Mouse (Mus musculus): ENCODE measurements around the gene Coq10b.
"Not testable (repeated sequence)": the region's sequence is repeated elsewhere in the genome, so short reads cannot be mapped to it uniquely, and the experiment has no call there.

Coq10b gene

DNA sequence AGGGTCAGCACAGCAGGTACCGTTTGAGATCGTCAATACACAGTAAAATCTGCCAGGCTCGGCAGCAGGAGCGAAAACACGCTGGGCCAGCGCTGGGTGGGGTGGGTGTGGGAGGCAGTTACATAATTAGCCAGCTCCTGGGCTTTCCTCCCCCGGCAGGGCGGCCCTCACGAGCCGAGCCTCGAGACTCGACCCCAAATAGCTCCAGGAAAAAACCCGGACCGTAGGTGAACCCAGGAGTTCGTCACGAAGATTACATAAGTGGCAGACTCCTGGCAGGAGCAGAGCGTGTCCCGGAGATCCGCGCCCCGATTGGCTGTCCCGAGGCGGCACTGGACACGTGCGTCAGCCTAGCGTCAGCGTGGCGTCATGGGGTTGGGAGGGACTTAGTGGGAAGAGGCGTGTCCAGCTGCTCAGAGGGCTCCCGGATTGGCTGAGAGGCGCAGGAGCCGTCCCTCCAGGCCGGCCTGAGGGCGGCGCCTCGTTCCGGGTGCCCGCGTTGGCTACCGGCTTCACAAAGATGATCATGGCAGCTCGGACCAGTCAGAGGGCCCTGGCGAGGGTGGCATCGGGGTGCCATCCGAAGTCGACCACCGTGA lies at the start of gene Coq10b:
Gene Coq10b, plus strand, starts transcription at position 416 of the 599 bp plus-strand sequence.
- DNase-seq = peak; percentile 99

DNA sequence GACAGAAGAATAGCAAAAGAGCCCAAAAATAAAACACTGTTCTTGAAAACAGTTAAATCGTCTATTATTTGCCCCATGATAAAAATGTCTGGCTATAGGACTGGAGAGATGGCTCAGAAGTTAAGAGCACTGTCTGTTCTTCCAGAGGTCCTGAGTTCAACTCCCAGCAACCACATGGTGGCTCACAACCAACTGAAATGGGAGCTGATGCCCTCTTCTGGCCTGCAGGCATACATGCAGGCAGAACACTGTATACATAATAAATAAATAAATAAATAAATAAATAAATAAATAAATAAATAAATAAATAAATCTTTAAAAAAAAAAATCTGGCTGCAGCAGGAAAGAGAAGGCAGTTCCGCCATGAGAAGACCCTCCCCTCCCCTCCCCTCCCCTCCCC lies 44.3 kb upstream of the Coq10b start:
- not testable (repeated sequence) for DNase-seq

DNA sequence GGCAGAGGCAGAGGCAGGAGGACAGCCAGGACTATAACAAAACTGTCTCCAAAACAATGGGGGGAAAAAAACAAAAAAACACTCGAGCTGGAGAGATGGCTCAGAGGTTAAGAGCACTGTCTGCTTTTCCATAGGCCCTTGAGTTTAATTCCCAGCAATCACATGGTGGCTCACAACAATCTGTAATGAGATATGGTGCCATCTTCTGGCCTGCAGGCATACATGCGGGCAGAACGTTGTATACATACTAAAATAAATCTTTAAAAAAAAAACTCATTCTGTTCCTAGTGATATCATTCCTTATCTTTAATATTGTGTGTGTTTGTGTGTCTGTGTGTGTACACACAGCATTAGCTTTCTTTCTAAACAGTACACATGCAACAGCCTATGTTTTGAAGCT lies 40.1 kb upstream of the Coq10b start:
- DNase-seq = no peak

DNA sequence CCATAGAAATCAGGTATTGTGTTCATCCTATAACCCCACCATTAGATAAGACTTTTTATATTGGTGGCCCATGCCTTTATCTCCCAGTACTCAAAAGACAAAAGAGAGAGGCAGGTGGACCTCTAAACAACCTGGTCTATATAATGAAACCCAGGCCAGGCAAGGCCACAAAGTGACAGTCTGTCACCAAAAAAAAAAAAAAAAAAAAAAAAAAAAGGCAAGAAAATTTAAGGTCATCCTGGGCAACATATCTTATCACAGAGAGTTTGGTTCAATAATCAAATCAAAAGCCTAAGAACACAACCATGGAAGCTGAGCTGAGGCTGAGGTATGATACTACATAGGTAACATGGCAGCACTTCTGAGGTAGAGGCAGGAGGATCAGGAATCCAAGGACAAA lies 30.7 kb upstream of the Coq10b start:
- DNase-seq = no peak

DNA sequence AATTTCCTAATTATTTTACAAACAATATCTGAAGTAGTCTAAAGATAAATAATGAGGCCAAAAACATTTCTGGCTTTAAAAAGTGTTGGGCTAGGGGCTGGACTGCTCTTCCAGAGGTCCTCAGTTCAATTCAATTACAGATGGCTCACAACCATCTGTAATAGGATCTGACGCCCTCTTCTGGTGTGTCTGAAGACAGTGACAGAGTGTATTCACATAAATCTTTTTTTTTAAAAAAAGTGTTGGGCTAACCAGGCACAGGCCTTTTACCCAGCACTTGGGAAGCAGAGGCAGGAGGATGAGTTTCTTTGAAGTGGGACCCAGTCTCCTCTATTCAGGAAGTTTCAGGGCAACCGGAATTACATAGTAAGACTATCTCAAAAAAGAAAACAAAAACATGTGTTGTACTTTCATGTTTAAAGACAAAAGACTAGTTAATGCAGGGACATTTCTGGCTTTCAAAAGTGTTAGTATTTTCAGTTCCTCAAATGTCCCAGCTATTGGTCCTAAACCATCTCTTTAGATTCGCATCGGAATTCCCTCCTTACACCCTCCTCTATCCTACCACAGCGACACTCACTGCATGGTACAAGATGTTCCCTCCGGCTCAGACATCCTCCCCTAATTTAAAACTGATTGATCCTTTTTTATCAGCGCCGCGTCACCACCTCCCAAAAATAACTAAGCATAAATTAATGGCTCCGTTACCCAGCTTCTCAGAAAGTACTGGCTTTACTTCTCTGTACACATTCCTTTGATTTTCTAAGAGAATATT lies 26.7 kb upstream of the Coq10b start:
- peak in 1 of 2 experiments; percentile 15 for DNase-seq

DNA sequence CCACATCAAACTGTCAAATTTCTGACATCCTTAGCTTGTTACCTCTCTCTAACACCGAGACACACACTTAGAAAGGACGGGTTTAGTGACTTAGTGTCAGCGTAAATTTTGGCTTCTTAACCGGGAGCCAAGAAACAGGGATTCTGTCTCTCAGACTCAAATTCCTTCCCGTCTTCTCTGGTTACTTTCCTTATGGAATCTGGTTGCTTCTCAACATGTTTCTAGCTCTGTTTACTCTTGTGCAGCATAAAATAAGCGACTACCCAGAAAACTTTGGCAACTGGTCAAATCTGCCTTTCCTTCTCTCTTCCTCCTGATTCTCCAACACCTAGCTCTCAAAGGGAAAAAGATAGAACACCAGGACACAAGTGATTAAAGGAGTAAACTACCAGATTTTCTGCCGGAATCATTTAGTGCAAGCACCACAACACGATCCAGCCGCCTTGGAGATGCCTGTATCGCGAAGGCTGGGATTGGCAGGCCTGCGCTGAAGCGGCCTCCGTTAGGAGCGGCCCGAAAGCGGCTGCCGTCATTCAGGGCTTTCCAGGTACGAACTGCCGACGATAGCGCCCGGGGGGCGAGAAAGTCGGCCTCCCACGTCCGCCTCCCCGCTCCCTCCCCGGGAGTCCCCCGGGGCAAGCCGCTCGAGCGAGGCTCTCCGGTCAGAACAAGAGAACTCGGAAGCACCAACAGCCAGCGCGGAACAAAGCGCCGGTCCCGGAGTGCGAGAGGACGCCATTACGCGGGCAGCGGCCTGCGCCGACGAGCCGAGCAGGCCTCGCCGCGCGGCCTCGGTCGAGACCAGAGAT lies 25.9 kb upstream of the Coq10b start:
- DNase-seq = no peak

DNA sequence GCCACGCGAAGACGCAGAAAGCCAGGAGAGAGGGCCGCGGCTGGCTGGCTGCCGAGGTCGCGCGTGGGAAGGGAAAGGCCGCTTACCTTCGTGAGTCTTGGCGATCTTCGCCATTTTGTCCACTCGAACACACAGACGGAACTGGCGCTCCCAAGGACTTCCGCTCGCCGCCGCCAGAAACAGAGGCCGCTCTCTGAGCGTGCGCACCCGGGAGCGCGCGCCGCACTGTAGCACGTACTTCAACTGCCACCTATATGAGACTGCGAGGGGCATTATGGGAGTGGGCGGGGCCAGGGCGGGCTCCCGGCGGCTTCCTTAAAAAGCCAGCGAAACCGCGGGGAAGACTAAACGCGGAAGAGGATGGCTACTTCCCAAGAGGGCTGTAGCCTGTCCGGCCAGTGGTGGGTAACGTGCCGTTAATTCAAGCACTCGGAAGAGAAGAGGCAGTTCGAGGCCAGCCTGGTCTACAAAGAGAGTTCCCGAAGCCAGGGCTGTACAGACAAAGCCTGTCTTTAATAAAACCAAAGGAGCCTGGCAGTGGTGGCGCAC lies 25.2 kb upstream of the Coq10b start, which contains the start of gene Sf3b1:
Gene Sf3b1, minus strand, starts transcription at position 229 of the 549 bp plus-strand sequence.
- peak; percentile 93 for DNase-seq

DNA sequence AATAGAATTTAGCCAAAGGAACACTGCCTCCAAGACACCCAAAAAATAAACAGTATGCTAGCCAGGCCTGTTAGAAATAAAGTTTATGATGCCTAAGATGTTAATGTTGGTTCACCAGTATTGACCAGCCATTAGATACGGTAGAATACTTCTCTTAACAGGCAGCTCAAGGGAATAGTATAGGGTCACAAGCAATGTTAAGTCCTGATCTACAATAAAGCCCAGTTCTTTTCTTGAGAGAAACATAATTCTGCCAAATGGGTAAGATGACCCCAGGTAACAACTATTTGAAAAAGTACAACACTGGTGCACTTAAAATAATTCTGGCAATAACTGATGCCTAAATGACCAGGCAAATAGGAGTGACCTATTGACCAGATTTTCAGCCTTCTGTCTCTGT lies 24.6 kb upstream of the Coq10b start:
- DNase-seq = no peak

DNA sequence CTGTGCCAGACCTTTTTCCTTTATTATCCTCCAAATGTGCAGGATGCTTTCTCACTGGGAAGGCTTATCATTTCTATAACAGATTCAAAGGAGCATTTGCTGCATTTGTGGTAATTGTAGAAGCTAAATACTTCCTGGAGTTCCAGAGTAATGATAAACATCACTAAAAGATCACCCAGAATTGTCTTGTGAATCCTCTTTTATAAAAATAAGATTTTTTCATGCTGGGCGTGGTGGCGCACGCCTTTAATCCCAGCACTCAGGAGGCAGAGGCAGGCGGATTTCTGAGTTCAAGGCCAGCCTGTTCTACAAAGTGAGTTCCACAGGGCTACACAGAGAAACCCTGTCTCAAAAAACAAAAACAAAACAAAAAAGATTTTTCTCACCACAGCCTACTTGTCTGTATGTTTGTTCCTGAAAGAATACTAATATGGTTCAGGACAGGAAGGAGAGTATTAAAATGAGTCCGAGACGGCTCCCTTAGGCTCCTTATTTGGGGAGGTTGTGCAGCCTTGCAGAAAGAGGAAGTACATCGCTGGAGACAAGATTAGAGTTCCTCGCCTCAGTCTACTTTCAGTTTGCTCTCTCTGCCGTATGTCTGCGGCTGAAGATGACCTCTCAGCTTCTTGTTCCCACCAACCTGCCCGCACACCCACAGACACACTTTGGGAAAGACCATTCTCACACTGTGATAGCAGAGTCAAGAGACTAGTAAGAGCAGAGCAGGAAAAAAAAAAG lies 23.9 kb upstream of the Coq10b start:
- DNase-seq = peak; percentile 39 to 53

DNA sequence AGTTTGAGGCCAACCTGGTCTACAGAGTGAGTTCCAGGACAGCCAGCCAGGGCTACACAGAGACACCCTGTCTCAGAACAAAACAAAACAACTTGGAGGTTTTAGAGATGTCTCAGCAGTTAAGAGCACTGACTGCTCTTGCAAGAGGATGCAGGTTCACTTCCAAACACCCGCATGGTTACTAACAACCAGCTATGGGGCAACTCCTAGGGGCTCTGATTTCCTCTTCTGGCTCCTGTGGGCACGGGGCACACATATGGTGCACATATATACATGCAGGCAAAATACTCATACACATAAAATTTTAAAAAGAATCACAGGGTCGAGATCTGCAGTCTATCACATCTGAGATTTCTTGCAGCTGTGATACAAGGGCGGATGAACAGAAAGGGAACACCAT lies 23.1 kb upstream of the Coq10b start:
- DNase-seq = peak in 1 of 2 experiments; percentile 22

DNA sequence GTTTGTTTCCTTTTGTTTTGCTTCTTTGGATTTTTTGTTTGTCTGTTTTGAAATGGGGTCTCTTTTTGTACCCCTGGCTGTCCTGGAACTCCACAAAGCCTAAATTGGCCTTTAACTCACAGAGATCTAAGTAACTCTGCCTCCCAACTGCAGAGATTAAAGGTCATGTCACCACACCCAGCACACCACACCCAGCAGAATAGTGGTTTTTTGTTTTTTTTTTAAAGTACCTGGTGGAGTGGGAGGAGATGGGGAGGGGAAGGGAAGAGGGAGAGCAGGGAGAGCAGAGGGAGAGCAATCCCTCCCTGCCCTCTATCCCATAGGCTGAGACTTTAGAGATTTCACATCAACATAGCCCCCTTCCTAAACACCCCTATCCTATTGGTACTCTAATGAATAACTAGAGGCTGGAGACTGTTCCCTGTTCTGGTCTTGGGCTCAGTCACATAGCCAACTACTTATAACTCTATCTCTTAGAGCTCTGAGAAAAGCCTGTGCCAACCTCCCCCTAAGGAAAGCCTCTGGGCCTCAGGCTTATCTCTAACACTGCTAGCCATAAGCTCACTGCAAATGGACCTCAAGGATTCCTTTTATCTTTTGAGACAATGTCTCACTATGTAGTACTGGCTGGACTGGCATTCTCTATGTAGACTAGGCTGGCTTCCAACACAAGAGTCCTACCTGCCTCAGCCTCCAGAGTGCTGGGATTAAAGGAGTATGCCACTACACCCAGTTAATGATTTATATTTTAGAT lies 21.4 kb upstream of the Coq10b start:
- DNase-seq = no peak

DNA sequence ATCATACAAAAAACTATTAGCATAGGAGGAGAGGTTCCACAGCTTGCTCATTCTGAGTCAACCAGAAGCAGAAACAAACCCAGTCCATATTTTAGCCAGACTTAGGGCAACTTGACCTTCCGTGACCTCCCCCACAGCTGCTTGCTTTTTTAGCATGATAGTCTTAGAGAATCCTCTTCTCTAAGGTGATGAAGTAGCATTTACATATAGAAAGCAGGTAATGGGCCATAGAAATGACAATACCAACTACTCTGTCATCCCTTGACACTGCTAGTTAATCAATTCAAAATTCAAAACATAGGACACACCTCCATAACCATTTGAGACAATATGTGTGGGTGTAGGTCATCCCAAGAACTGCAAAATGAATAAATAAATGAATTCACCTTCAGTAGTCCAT lies 12.6 kb upstream of the Coq10b start:
- no peak for DNase-seq

DNA sequence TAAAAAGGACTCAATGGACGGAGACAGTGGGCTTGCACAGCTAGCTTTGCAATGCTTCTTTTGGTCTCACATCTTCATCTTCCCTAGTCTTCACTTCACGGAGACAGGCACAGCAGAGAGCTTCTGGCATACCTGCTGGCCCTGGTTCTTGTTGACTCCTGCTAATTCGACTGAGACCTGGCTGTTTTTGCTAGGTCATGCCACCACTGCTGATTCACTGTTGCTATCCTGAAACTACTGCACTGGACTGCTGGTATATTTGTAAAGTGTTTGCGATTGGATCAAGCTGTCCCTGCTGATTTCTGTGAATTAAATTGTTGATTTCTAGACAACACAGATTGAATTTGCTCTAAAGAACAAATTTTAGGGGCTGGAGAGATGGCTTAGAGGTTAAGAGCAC lies 10.9 kb upstream of the Coq10b start:
- DNase-seq = no peak

DNA sequence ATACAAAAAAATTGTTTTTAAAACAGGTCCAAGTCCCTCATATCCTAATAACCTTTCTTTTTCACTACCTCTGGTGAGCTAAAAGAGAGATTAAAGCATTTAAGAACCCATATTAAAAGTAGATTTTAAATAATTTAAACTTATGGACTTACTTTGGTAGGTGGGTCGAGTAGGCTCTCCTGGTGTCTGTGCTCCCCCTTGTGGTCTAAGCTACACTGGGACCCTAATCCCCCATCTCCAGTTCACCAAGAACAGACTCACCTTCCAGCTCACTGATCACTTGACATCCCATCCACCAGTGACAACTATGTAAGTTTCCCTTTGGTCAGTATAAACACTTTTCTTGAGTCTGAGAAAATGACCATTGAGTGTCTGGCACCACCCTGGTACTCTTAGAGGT lies 10.3 kb upstream of the Coq10b start:
- DNase-seq = peak in 1 of 2 experiments; percentile 20

DNA sequence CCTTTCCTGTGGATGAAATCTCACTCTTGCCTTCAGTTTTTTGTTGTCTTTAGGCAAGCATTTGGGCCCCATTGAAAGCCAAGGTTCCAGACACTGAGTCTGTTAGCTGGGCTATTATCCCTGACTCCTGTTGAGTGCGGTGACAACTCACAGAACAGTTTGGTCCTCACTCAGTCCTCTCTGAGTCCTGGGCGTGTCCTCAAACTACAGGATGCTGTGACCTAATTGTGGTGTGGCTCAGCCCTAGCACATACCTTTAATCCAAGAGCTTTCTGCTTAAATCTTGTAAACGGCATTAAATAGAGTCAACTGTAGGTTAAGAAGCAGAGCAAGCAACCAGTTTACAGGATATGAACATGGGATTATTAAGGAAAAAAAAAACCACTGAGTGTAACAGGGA lies 9.4 kb upstream of the Coq10b start:
- DNase-seq = no peak

DNA sequence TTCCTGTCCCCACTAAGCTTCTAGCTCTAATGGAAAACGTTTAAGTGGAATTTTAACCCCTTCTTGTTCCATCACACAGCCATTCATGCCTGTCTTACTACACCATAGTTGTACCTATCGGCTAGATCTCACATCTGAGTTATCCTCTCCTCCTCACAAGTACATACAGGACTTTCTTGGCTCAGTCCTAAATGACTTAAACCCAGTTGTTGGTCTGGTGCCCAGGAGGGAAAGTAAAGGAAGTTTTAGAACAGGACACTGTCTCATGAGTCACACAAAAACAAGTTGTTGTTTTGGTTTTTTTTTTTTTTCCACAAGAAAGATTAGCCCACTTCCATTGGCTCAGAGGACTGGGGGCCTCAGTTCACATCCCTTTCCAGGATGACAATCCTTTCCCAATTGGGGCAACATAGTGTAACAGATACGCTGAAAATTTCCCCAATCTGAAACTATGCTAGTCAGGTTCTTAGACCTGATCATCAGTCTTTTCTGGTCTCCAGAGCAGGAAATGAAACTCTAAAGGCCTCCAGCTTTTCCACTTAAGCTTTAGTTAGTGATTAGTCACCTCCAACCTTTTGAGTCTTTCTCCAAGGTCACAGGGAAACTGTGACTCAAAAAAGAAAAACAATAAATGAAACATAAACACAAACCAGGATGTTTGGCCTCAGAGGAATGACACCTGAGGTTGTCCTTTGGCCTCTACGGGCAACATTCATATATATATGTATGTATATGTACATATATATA lies 3.6 kb upstream of the Coq10b start:
- DNase-seq = no peak

DNA sequence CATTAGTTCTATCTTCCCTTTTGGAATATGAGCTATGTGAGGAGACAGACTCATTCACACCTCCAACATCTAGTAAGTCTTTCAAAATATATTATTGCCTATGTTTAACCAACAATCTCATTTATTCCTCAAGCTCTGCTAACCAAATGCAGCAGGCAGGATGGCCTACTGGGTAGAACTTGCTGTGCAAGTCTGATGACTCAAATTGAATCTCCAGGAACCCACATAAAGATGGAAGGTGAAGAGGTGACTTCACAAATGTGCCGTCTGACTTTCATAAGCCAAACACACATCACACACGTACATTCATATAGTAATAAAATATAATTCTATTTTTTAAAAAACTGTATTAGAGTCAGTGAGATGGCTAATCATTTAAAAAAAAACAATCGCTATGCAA lies 899 bp upstream of the Coq10b start:
- no peak for DNase-seq

DNA sequence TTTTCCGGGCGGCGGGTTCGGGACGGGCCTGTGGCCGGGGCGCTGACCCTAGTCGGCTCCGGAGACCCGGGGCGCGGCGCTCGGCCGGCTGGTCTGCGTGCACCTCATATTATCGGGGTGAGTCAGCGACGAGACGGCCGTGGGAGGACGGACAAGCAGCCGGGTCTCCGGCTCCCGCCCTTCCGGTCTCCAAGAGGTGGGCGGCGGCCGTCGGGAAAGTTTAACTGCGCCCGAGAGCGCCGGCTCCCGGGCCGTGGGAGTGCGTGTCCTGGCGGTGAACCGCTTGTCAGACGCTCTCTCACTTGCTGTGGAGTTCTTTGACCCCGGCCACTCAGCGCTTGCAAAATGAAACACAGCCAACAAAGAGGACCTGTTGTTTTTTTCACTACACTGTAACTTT lies 435 bp downstream of the Coq10b start:
- DNase-seq = no peak

DNA sequence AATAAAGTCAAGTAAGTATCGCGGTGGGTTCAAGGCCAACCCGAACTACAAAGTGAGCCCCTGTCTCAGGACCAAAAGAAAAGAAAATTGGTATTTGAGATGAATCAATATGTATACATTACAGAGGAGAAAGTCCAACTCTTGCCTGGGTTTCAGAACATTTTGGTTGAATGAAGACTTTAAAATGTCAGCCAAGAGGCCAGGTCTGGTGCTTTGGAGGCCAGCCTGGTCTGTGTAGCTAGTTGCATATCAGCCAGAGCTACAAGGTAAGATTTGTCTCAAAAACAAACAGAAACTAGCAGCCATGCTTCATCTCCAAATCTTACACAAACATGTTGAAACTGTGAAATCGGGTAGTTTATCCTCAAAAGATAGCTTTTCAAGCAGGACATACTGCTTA lies 1.0 kb downstream of the Coq10b start:
- no peak for DNase-seq

DNA sequence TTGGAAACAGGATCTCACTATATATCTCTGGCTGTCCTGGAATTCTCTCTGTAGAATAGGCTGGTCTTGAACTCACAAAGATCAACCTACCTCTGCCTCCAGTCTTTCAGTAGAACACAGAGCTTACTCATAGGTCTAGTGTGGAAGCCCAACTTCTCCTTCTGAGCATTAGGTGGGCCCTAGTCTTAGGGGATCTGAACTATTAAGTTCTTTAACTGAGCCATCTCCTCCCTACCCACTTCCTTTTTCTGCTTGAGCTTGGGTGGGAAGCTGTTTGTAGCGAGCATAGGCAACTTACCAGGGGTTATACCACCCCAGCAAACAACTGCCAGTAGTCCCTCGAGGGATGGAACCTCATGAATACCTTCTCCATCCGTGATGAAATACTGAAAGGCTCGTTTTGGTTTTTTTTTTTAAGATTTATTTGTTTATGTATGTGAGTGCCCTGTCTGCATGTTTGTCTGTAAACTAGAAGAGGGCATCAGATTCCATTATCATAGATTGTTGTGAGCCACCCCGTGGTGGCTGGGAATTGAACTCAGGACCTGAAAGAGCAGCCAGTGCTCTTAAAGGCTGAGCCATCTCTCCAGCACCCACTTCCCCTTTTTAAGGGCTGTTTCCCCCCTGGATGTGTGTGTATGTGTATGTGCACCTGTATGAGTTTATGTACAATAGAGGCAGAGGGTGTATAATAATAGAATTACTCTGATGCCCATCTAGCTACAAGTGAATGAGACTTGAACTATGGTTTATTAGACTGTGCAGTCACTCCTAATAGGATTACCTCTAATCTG lies 2.9 kb downstream of the Coq10b start:
- no peak for DNase-seq

Data from spleen, adult 18-20 months (tissue).